ENCODE assay signal across 26 mouse cellular contexts in the genomic region with DNA sequence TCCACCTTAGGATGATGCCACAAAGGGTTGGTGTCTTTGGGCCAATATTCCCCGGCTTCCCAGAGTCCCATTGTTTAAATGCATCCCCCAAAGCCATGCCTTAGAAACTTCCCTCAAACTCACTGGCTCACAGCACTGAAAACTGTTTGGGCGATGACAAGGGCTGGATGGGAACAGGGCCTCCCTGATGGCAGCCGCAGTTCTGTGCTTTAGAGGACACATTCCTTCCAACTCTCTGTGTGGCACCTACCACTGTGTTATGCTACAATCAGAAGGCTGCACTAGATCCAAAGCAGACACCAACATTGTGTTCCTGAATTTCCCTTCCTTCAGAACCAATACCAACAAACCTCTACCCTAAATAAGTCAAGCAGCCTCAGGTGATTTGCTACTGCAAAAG. TPM values are rescaled to one million over a fixed set of nuclear protein-coding genes. Genes with fewer than 3 reads are reported as not detected.
"Had no signal": no experiment of that assay in that cellular context is flagged by ENCODE, and none has a peak within 500 bp of the region (broad histone marks: within the 10 kb centered on the region; RNA-seq: fewer than 3 reads in every experiment).

No protein-coding gene starts in this region.

- DNase-seq: kidney, postnatal 10 days; kidney, postnatal 36 days; liver; lung, adult 18-20 months; lung, postnatal 10 days; lung, postnatal 36 days; retina, postnatal 1 day; right cerebral cortex, postnatal 25 days; spleen, adult 18-20 months; thymus, postnatal 25 days had no signal

- H3K27me3 ChIP-seq: limb, embryonic 13.5 days; liver, embryonic 12.5 days; liver, embryonic 15.5 days; lung, embryonic 15.5 days; megakaryocyte, embryonic 14.5 days; midbrain, embryonic 13.5 days; neural tube, embryonic 13.5 days; stomach, embryonic 15.5 days had no signal

- H3K4me3 ChIP-seq: limb, embryonic 10.5 days; limb, embryonic 13.5 days; liver, embryonic 12.5 days; liver, embryonic 15.5 days; lung, embryonic 15.5 days; megakaryocyte, embryonic 14.5 days; midbrain, embryonic 10.5 days; midbrain, embryonic 13.5 days; myocyte; neural tube, embryonic 13.5 days; stomach, embryonic 15.5 days had no signal

- H3K4me2 ChIP-seq: limb, embryonic 13.5 days; liver, embryonic 12.5 days; liver, embryonic 15.5 days; lung, embryonic 15.5 days; midbrain, embryonic 13.5 days; neural tube, embryonic 13.5 days; stomach, embryonic 15.5 days had no signal

- H3K9me3 ChIP-seq: limb, embryonic 10.5 days; limb, embryonic 13.5 days; liver, embryonic 12.5 days; liver, embryonic 15.5 days; lung, embryonic 15.5 days; neural tube, embryonic 13.5 days; stomach, embryonic 15.5 days had no signal

- H3K9ac ChIP-seq: limb, embryonic 13.5 days; liver, embryonic 12.5 days; liver, embryonic 15.5 days; lung, embryonic 15.5 days; midbrain, embryonic 13.5 days; neural tube, embryonic 13.5 days; stomach, embryonic 15.5 days had no signal

- H3K27ac ChIP-seq: limb, embryonic 10.5 days; limb, embryonic 13.5 days; liver, embryonic 12.5 days; liver, embryonic 15.5 days; lung, embryonic 15.5 days; midbrain, embryonic 10.5 days; midbrain, embryonic 13.5 days; neural tube, embryonic 13.5 days; stomach, embryonic 15.5 days had no signal

- H3K4me1 ChIP-seq: liver, embryonic 12.5 days; liver, embryonic 15.5 days; megakaryocyte, embryonic 14.5 days; stomach, embryonic 15.5 days had no signal

- H3K36me3 ChIP-seq: limb, embryonic 13.5 days; liver, embryonic 12.5 days; liver, embryonic 15.5 days; lung, embryonic 15.5 days; midbrain, embryonic 10.5 days; stomach, embryonic 15.5 days had no signal

- ATAC-seq: liver, embryonic 12.5 days; midbrain, embryonic 13.5 days; midbrain, embryonic 16.5 days had no signal

RNA-seq across cellular contexts. Expression of a gene that starts 49.3 kb away (rescaled TPM):
- total RNA-seq: layer of hippocampus, postnatal 25 days; monocyte, adult 5-6 weeks; neutrophil, adult 5-6 weeks had no signal
- polyA plus RNA-seq: limb, embryonic 10.5 days; limb, embryonic 13.5 days; liver, embryonic 15.5 days; lung, embryonic 15.5 days; midbrain, embryonic 13.5 days; midbrain, embryonic 16.5 days; myocyte; neural tube, embryonic 13.5 days; thymus, postnatal 0 days had no signal
